Mouse (Mus musculus) hindbrain, embryonic 15.5 days (tissue): ENCODE results near the gene Lpin1. TPM values are rescaled to one million over a fixed set of nuclear protein-coding genes. Genes with fewer than 3 reads are reported as not detected.
A peak's percentile ranks its signal among the peaks of the same experiment; 100 is the strongest.

Experiments used
- ATAC-seq: fragments of 200-750 bp; cut with Nextera tagmentation; 2 replicates; pipeline ENCODE4 v1.8.0; 2017; ENCODE audit warnings: low read depth, moderate number of reproducible peaks, moderate TSS enrichment; ENCODE audit not compliant: low FRiP score
- H3K27ac ChIP-seq: fragments of 300-500 bp; sonication (generic); replicated peaks from 2 replicates; pipeline ENCODE4 v1.5.1; 2015; ENCODE audit warnings: mild to moderate bottlenecking, inconsistent platforms
- H3K27me3 ChIP-seq: fragments of 300-500 bp; sonication (generic); 2 replicates; pipeline ENCODE4 v1.6.1; 2015; ENCODE audit warnings: control low read depth, inconsistent platforms
- H3K36me3 ChIP-seq: fragments of 300-500 bp; sonication (generic); 2 replicates; pipeline ENCODE4 v1.6.1; 2015; ENCODE audit warnings: control low read depth, inconsistent platforms
- H3K4me1 ChIP-seq: fragments of 300-500 bp; sonication (generic); replicated peaks from 2 replicates; pipeline ENCODE4 v1.6.1; 2015; ENCODE audit warnings: control low read depth, inconsistent platforms
- H3K4me2 ChIP-seq: fragments of 300-500 bp; sonication (generic); 2 replicates; pipeline ENCODE4 v1.6.1; 2015; ENCODE audit warnings: moderate library complexity, mild to moderate bottlenecking, inconsistent platforms
- H3K4me3 ChIP-seq: fragments of 300-500 bp; sonication (generic); 2 replicates; pipeline ENCODE4 v1.5.1; 2015; ENCODE audit warnings: mild to moderate bottlenecking, inconsistent platforms
- H3K9ac ChIP-seq: fragments of 300-500 bp; sonication (generic); 2 replicates; pipeline ENCODE4 v1.6.1; 2015; ENCODE audit warnings: inconsistent platforms
- H3K9me3 ChIP-seq: fragments of 300-500 bp; sonication (generic); 2 replicates; pipeline ENCODE4 v1.6.1; 2016; ENCODE audit warnings: control low read depth, inconsistent platforms
- WGBS: fragments of 180-500 bp; shearing (Covaris S2); methylation state at CpG from one replicate; pipeline ENCODE4 v1.1.7; 2015; 5-methylcytosine and 5-hydroxymethylcytosine counted together
- polyA plus RNA-seq: library from polyadenylated mRNA; unstranded; fragments of >200 nt; fragmentation: Nextera tagmentation; extraction: Ambion mirVana; gene quantifications from 2 replicates; pipeline ENCODE4 v1.2.1, GENCODE M21; 2015

The Lpin1 gene
- polyA plus RNA-seq, 1 experiment from 2014 or later: 17.0 TPM

- no peak overlapping the region for H3K27ac ChIP-seq
- H3K9me3 ChIP-seq: no peaks in the 10 kb centered on the region
- no peak overlapping the region for H3K9ac ChIP-seq
- H3K4me2 ChIP-seq: no peak overlapping the region
- WGBS: 78% methylated on average over 6 of the region's 6 CpGs
- H3K4me3 ChIP-seq: no peak overlapping the region
- 0 out of 2 replicates have a peak, but pooled peaks have one; percentile 30 for ATAC-seq
- H3K4me1 ChIP-seq: no peaks in the 10 kb centered on the region
- no peaks in the 10 kb centered on the region for H3K27me3 ChIP-seq
- no peaks in the 10 kb centered on the region for H3K36me3 ChIP-seq
Measured at GRCm38 (mm10) chr12:16492713-16493112, 118.1 kb downstream of the Lpin1 start.

GRCm38 (mm10) chr12:16488899-16489298 lies 121.9 kb downstream of the Lpin1 start:
- H3K9ac ChIP-seq: no peak overlapping the region
- no peaks in the 10 kb centered on the region for H3K36me3 ChIP-seq
- H3K27me3 ChIP-seq: no peaks in the 10 kb centered on the region
- no peak overlapping the region for H3K4me2 ChIP-seq
- H3K4me3 ChIP-seq: no peak overlapping the region
- no peaks in the 10 kb centered on the region for H3K4me1 ChIP-seq
- ATAC-seq: no peak
- H3K27ac ChIP-seq: no peak overlapping the region
- H3K9me3 ChIP-seq: no peaks in the 10 kb centered on the region

- no peak overlapping the region for H3K4me3 ChIP-seq
- no peaks in the 10 kb centered on the region for H3K4me1 ChIP-seq
- H3K27ac ChIP-seq: no peak overlapping the region
- no peak for ATAC-seq
- no peak overlapping the region for H3K9ac ChIP-seq
- H3K4me2 ChIP-seq: no peak overlapping the region
- WGBS: 67% methylated on average over 2 of the region's 2 CpGs
- H3K9me3 ChIP-seq: no peaks in the 10 kb centered on the region
- no peaks in the 10 kb centered on the region for H3K36me3 ChIP-seq
- no peaks in the 10 kb centered on the region for H3K27me3 ChIP-seq
Measured at GRCm38 (mm10) chr12:16487453-16487852, 123.3 kb downstream of the Lpin1 start.

Other genes starting within 250 kb of the Lpin1 start
- gene Ntsr2, start 42.4 kb upstream of the Lpin1 start, polyA plus RNA-seq: 3.8 and 4.5 TPM in 2 replicates
- gene Greb1, start 189.9 kb upstream of the Lpin1 start, polyA plus RNA-seq: 0.84 and 1.3 TPM in 2 replicates
- 29.2 and 29.7 TPM in 2 replicates for gene E2f6, start 200.0 kb upstream of the Lpin1 start, polyA plus RNA-seq